Mouse (Mus musculus) brain, embryonic 14.5 days (tissue): Measurements from ENCODE around the gene Cdh16.

Experiments
- CTCF ChIP-seq: fragments of 200-500 bp; IDR thresholded peaks from 2 replicates; pipeline ENCODE4 v1.5.1; 2012; ENCODE audit warnings: inconsistent platforms, mild to moderate bottlenecking, moderate library complexity, borderline replicate concordance; ENCODE audit not compliant: insufficient read depth, insufficient read length; ENCODE audit errors: extremely low read depth
- POLR2A ChIP-seq: fragments of 200-500 bp; IDR thresholded peaks from 2 replicates; pipeline ENCODE4 v1.6.1; 2012; ENCODE audit warnings: mild to moderate bottlenecking, inconsistent platforms, borderline replicate concordance; ENCODE audit not compliant: poor library complexity, insufficient read depth, insufficient read length, severe bottlenecking; ENCODE audit errors: extremely low read depth

DNA sequence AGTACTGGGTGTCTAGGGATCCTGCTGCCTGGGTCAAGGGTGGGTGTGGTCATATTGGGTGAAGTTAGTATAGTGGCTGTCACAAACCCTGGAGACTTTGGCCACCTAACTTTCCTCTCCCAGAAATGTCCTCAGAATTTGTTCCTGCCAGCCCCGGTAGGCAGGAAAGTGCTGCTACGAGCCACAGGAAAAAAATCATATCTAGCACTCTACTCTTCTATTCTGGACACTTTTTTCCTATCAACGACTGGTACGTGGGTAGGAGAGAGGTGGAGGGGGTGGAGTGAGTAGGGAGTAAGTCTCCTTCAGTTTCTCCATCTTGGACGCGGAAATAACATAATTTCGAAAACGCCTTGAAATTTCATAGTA is 5.9 kb upstream of the Cdh16 start:
- TF ChIP-seq CTCF = no peak
- TF ChIP-seq POLR2A = no peak
